Mouse (Mus musculus) left cerebral cortex, adult 2 months (tissue): Measurements from ENCODE around the gene Nkapd1. TPM values are rescaled to one million over a fixed set of nuclear protein-coding genes. Genes with fewer than 3 reads are reported as not detected.
"Not testable (repeated sequence)": the region's sequence is repeated elsewhere in the genome, so short reads cannot be mapped to it uniquely, and the experiment has no call there.

Experiments used
- DNase-seq, 2 experiments: peaks; one replicate each; pipeline ENCODE4 v3.0.0; 2021 to 2022; ENCODE audit warnings: low spot score in 2 of 2, mixed read lengths in 1 of 2; ENCODE audit errors: extremely low spot score in 1 of 2
- H3K27ac ChIP-seq: fragments of 200-600 bp; 2 replicates; pipeline ENCODE4 v1.8.1; 2022
- H3K4me3 ChIP-seq: fragments of 200-600 bp; 2 replicates; pipeline ENCODE4 v1.8.1; 2022
- CTCF ChIP-seq: fragments of 200-600 bp; IDR thresholded peaks from 2 replicates; pipeline ENCODE4 v1.8.1; 2022; ENCODE audit warnings: antibody characterized with exemption, mild to moderate bottlenecking, moderate library complexity
- intact Hi-C: fragments of 180-260 bp; cut with DNase I; formaldehyde crosslinking; loops from one replicate; pipeline ENCODE4 v1.15.1; 2025
- total RNA-seq, 2 experiments: library from RNA; stranded (reverse); gene quantifications; 2 replicates each; pipeline ENCODE4 v1.2.3; 2021

Nkapd1 gene
- total RNA-seq, 2 experiments from 2014 or later = 21.3 to 22.1 TPM

DNA sequence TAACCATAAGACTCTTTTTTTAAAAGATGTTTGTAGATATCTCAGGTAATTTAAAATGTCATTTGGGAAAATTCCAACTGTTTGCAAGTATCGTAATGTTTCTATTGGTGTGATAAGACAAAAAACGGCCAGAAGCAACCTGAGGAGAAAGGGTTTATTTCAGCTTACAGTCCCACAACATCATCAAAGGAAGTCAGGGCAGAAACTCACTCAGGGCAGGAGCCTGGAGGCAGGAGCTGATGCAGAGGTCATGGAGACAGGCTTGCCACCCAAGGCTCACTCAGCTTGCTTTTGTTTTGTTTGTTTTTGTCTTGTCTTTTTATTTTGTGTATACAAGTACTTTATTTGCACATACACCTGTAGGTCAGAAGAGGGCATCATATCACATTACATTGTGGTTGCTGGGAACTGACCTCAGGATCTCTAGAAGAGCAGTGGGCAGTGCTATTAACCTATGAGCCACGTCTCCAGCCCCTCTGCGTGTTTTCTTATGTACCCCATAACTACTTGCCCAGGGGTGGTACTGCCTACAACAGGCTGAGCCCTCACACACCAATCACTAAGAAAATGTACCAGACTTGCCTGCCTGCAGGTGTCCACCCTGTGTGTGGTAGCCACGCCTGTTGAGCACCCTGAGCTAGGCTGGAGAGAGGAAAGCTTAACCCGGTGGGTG lies 14.9 kb upstream of the Nkapd1 start:
- H3K4me3 ChIP-seq = no peak overlapping the region
- intact Hi-C loops = no loop called here
- DNase-seq = no peak
- H3K27ac ChIP-seq = no peak overlapping the region
- TF ChIP-seq CTCF = no peak

DNA sequence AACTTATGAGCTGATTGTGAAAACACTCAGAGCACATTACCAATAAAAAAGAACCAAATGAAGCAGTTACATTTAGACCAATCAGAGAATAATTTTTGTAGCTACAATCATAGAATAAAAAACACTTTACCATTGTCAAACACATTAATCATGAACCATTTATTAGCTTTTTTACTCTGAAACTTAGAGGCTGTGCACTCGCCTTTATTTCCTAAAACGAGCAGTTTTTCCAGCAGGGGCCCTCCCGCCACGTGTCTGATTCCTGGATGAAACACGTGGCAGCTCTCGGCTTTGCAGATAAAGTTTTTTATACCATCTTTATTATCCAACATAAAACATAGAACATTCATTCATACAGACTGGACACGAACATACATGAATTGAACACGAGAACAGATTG lies 13.6 kb upstream of the Nkapd1 start:
- DNase-seq, intact Hi-C loops, H3K4me3 ChIP-seq, H3K27ac ChIP-seq: not testable (repeated sequence)

DNA sequence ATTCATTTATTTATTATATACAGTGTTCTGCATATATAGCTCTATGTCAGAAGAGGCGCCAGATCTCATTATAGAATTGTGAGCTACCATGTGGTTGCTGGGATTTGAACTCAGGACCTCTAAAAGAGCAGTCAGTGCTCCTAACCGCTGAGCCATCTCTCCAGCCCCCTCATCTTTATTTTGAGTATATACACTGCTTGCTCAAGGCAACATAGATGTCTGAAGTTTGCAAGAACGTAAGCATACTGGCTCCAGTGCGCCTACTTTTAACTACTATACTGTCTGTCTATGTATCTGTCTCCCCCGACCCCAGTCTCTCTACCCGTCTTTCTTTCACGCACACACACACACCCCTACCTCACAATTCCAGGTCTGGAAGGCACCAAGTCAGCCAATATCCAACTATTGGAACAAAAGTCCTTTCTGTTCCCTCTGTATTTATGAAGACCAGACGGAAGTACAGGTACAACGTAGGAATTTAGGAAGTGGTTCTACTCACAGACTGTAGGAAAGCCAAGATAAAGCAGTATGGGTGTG lies 598 bp upstream of the Nkapd1 start:
- DNase-seq = no peak
- Histone ChIP-seq H3K4me3 (peak overlapping the region; percentile 71), H3K27ac (peak overlapping the region; percentile 99)
- intact Hi-C loops = loop anchor here (5.0 kb wide), 1 partner anchor 149 kb away; the partner anchor contains the start of gene Fdxacb1
- TF ChIP-seq CTCF = no peak

DNA sequence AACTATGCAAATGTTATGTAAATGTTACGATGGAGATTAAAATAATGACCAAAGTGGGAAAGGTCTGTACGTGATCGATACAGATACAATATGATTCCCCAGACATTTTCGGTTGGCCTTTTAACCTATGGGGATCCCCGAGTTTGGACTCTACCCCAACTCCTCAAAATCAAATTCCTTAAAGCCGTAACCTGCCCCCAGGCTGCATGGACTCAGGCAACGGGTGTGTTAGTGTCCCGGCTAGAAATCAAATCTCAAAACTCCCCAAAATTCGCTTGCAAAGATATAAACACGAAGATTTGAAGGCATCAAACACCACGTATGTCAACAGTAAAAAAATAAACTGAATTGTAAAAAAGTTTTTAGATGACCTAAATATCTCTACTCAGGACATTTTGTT lies 1.1 kb downstream of the Nkapd1 start:
- H3K27ac ChIP-seq = peak overlapping the region; percentile 99
- TF ChIP-seq CTCF = no peak
- intact Hi-C loops = loop anchor here (5.0 kb wide), 1 partner anchor 151 kb away; the partner anchor contains the start of gene Fdxacb1

GRCm38 (mm10) chr9:50612115-50612514 lies 5.1 kb downstream of the Nkapd1 start:
- H3K4me3 ChIP-seq = no peak overlapping the region
- no peak for TF ChIP-seq CTCF
- no peak for DNase-seq
- H3K27ac ChIP-seq = peak overlapping the region; percentile 47; the same call in 1 of the 2 replicates
- intact Hi-C loops = no loop called here

More for the DNA sequence above, 1.1 kb downstream of the Nkapd1 start:
- no peak for DNase-seq
- peak overlapping the region; percentile 71 for H3K4me3 ChIP-seq

DNA sequence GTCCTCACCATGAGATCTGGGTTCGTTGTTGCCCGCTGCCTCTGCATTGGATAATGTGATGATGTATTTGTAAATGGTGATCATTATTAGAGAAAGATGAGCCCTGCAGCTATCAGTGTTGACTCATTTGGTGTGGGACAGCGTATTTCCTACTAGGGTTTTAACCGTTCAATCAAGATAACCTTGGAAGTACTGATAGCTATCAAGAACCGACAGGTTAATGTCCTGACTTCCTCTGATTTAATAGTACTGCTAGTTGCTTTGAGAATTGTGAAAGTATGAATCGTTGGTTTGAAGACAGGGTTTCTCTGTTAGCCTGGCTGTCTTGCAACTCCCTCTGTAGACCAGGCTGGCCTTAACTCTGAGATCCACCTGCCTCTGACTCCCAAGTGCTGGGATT lies 12.9 kb downstream of the Nkapd1 start:
- TF ChIP-seq CTCF = no peak
- intact Hi-C loops = no loop called here
- Histone ChIP-seq H3K27ac (peak overlapping the region; percentile 94), H3K4me3 (peak overlapping the region; percentile 81)
- DNase-seq = no peak

GRCm38 (mm10) chr9:50603998-50604324 lies 13.3 kb downstream of the Nkapd1 start:
- TF ChIP-seq CTCF = no peak; the same call in 1 of the 2 replicates
- H3K4me3 ChIP-seq = peak overlapping the region; percentile 81
- intact Hi-C loops = no loop called here
- peak overlapping the region; percentile 94 for H3K27ac ChIP-seq
- no peak for DNase-seq

GRCm38 (mm10) chr9:50603189-50603997 lies 13.9 kb downstream of the Nkapd1 start, which contains the start of the genes Sdhd and Timm8b:
Sdhd (minus strand) TSS chr9:50603812.
Timm8b (plus strand) TSS chr9:50603910.
- peak within 1 kb of the TSS; percentile 81 for H3K4me3 ChIP-seq
- TF ChIP-seq CTCF = no peak; the same call in 1 of the 2 replicates
- intact Hi-C loops = no loop called here
- peak; percentile 91 to 94 for DNase-seq
- H3K27ac ChIP-seq = peak within 1 kb of the TSS; percentile 94

- H3K27ac ChIP-seq = no peak overlapping the region
- peak overlapping the region; percentile 81 for H3K4me3 ChIP-seq
- no peak for TF ChIP-seq CTCF
- intact Hi-C loops = no loop called here
- DNase-seq = no peak
Measured at GRCm38 (mm10) chr9:50602055-50602845, 15.0 kb downstream of the Nkapd1 start.

DNA sequence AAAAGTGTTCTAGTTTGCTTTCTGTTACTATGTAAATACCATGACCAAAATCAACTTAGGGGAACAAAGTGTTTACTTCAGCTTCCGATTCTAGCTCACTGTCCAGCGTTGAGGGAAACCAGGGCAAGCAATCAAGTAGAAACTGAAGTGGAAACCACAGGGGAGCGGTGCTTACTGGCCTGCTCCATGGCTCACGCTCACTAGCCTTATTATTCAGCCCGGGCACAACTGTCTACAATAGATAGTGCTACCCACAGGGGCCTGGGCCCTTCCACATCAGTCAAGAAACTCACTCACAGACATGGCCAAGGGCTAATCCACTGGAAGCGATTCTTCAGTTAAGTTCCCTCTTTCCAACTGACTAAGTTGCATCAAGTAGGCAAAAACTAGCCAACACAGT lies 15.7 kb downstream of the Nkapd1 start:
- DNase-seq = no peak
- intact Hi-C loops = no loop called here
- no peak for TF ChIP-seq CTCF
- H3K27ac ChIP-seq = no peak overlapping the region
- H3K4me3 ChIP-seq = no peak overlapping the region; the same call in 1 of the 2 replicates

GRCm38 (mm10) chr9:50596973-50597372 lies 20.3 kb downstream of the Nkapd1 start:
- no peak for TF ChIP-seq CTCF
- no peak for DNase-seq
- Histone ChIP-seq H3K4me3 (no peak overlapping the region), H3K27ac (no peak overlapping the region)
- intact Hi-C loops = no loop called here
